Mouse (Mus musculus) hindbrain, embryonic 12.5 days (tissue): ENCODE measurements around the gene Plekhd1. TPM values are rescaled to one million over a fixed set of nuclear protein-coding genes. Genes with fewer than 3 reads are reported as not detected.

Experiments
- ATAC-seq: fragments of 200-750 bp; cut with Nextera tagmentation; 2 replicates; pipeline ENCODE4 v1.8.0; 2017; ENCODE audit warnings: moderate TSS enrichment; ENCODE audit not compliant: low FRiP score
- H3K27ac ChIP-seq: fragments of 300-500 bp; sonication (generic); 2 replicates; pipeline ENCODE4 v1.5.1; 2016; ENCODE audit warnings: mild to moderate bottlenecking
- H3K27me3 ChIP-seq: fragments of 300-500 bp; sonication (generic); 2 replicates; pipeline ENCODE4 v1.6.1; 2016; ENCODE audit warnings: mild to moderate bottlenecking
- H3K36me3 ChIP-seq: fragments of 300-500 bp; sonication (generic); 2 replicates; pipeline ENCODE4 v1.6.1; 2016; ENCODE audit warnings: mild to moderate bottlenecking
- H3K4me1 ChIP-seq: fragments of 300-500 bp; sonication (generic); 2 replicates; pipeline ENCODE4 v1.6.1; 2016
- H3K4me2 ChIP-seq: fragments of 300-500 bp; sonication (generic); replicated peaks from 2 replicates; pipeline ENCODE4 v1.6.1; 2016; ENCODE audit warnings: mild to moderate bottlenecking
- H3K4me3 ChIP-seq: fragments of 300-500 bp; sonication (generic); 2 replicates; pipeline ENCODE4 v1.5.1; 2016; ENCODE audit warnings: mild to moderate bottlenecking
- H3K9ac ChIP-seq: fragments of 300-500 bp; sonication (generic); 2 replicates; pipeline ENCODE4 v1.6.1; 2016; ENCODE audit warnings: mild to moderate bottlenecking, moderate library complexity
- H3K9me3 ChIP-seq: fragments of 300-500 bp; sonication (generic); replicated peaks from 2 replicates; pipeline ENCODE4 v1.6.1; 2016; ENCODE audit warnings: mild to moderate bottlenecking
- WGBS: fragments of 180-500 bp; shearing (Covaris S2); methylation state at CpG from one replicate; pipeline ENCODE4 v1.1.7; 2016; 5-methylcytosine and 5-hydroxymethylcytosine counted together
- polyA plus RNA-seq: library from polyadenylated mRNA; unstranded; fragments of >200 nt; fragmentation: Nextera tagmentation; extraction: Ambion mirVana; gene quantifications from 2 replicates; pipeline ENCODE4 v1.2.1, GENCODE M21; 2016

The Plekhd1 gene
- polyA plus RNA-seq, 1 experiment from 2014 or later: 2.0 TPM

DNA sequence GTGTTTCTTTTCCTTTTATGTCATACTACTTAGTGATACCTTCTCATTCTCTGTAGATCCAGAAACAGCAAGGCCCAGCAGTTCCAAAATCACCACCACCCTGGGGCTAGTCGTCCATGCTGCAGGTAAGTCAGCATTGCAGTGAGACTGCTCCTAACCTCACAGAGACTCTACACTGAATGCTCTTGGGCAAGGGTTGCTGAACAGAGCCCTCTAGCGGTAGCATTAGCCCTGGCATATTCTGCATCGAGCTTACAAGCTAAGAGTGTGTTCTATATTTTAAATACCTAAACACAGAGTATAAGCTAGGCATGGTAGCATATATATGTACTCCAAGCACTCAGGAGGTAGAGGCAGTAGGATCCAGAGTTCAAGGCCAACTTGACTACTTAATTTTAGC, 19.2 kb upstream of the Plekhd1 start:
- H3K4me2 ChIP-seq: no peak overlapping the region
- H3K36me3 ChIP-seq: peaks cover 38% of the 10 kb centered on the region
- 17% methylated on average over 3 of the region's 3 CpGs for WGBS
- no peak overlapping the region for H3K4me3 ChIP-seq
- no peak overlapping the region for H3K9ac ChIP-seq
- no peaks in the 10 kb centered on the region for H3K27me3 ChIP-seq
- no peak overlapping the region for H3K27ac ChIP-seq
- H3K9me3 ChIP-seq: no peaks in the 10 kb centered on the region
- ATAC-seq: no peak
- H3K4me1 ChIP-seq: no peaks in the 10 kb centered on the region

DNA sequence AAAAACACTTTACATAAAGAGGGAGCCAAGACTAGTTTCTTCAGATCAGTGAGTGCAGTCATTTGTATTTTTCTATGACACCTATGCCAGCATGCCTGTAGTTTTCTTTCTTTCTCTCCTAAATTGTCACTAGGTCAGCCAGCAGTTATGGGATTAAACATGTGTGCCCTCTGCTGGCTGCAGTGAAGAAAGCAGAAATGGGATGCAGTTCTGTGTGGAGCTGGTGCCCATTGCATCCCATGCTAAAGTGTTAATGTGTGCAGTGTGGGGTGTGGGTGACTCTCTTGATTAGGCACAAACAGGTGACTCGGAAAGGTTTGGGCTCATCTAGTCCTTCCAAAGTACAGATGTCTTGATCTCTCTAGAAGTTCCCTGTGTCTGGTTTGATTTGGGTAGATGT, 11.1 kb upstream of the Plekhd1 start:
- Histone ChIP-seq H3K27me3 (no peaks in the 10 kb centered on the region), H3K36me3 (peaks cover 17% of the 10 kb centered on the region), H3K27ac (no peak overlapping the region), H3K9me3 (no peaks in the 10 kb centered on the region), H3K4me1 (no peaks in the 10 kb centered on the region), H3K9ac (no peak overlapping the region), H3K4me3 (no peak overlapping the region), H3K4me2 (no peak overlapping the region)
- 87% methylated on average over 1 of the region's 1 CpGs for WGBS
- no peak for ATAC-seq

DNA sequence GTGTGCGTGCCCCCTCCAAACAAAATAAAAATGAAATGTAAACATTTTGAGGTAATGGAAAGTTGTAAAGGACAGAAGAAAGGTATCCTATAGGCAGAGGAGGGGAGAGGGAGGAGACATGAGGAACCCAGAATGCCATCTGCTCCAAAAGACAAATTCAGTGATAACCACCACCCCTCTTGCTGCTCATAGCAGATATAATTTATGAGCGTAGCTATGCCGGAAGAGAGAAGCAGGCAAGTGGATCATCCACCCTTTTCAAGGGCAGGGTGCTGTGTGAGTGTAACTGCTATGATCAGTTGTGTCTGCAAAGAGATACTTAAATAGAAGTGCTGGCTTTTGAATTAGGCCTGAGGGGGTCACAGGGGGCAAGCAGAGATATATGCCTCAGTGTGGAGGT, 8.8 kb upstream of the Plekhd1 start:
- no peak overlapping the region for H3K9ac ChIP-seq
- peaks cover 8% of the 10 kb centered on the region; the same call in 1 of the 2 replicates for H3K36me3 ChIP-seq
- no peak for ATAC-seq
- H3K4me3 ChIP-seq: no peak overlapping the region
- no peak overlapping the region for H3K4me2 ChIP-seq
- H3K27me3 ChIP-seq: no peaks in the 10 kb centered on the region
- WGBS: 96% methylated on average over 3 of the region's 3 CpGs
- H3K9me3 ChIP-seq: no peaks in the 10 kb centered on the region
- H3K4me1 ChIP-seq: no peaks in the 10 kb centered on the region
- H3K27ac ChIP-seq: no peak overlapping the region

DNA sequence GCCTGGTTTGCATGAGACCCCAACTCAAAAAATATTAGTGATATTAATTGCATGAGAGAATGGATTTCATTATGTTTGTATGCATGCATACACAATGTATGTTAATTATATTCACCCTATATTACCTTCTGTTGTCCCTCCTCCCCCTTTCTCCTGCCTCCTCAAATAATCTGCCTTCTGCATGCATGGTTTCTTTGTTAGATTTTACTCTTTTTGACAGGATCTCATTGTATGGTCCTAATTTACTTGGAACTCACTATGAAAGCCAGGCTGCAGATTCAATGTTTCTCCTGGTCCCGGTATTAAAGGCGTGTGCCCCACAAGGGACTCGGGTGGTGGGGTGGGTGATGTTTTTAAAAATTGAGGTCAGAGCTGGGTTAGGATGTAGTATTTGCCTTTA, 8.1 kb upstream of the Plekhd1 start:
- no peak overlapping the region for H3K27ac ChIP-seq
- ATAC-seq: no peak
- H3K4me2 ChIP-seq: no peak overlapping the region
- H3K27me3 ChIP-seq: no peaks in the 10 kb centered on the region
- H3K4me3 ChIP-seq: no peak overlapping the region
- no peak overlapping the region for H3K9ac ChIP-seq
- 76% methylated on average over 3 of the region's 3 CpGs for WGBS
- H3K9me3 ChIP-seq: no peaks in the 10 kb centered on the region
- peaks cover 7% of the 10 kb centered on the region; the same call in 1 of the 2 replicates for H3K36me3 ChIP-seq
- no peaks in the 10 kb centered on the region for H3K4me1 ChIP-seq

DNA sequence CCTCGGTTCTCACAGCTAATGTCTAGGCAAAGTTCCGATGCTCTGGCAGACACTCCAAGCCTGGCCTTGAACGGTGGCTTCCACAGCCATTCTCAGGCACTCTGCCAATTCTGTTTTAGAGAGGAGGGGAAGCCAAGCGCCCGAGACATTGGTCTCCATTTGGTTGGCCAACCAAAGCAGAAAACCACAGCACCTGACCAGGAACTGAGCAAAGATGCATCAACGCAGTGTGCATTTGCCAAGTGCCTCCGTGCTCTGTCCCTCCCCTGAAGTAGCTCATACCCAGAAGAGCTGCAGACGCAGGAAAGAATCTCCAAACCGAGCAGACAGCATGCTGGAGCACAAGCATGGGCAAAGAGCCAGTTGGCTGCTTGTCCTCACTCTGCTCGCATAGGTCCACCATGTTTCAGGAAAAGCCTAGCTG, 4.6 kb upstream of the Plekhd1 start:
- WGBS: 84% methylated on average over 10 of the region's 10 CpGs
- ATAC-seq: no peak

GRCm38 (mm10) chr12:80689696-80690095, 2.7 kb upstream of the Plekhd1 start:
- H3K4me3 ChIP-seq: no peak overlapping the region
- peaks cover 26% of the 10 kb centered on the region for H3K4me1 ChIP-seq
- no peaks in the 10 kb centered on the region for H3K9me3 ChIP-seq
- no peaks in the 10 kb centered on the region for H3K36me3 ChIP-seq
- no peak overlapping the region for H3K27ac ChIP-seq
- H3K9ac ChIP-seq: no peak overlapping the region
- 51% methylated on average over 5 of the region's 5 CpGs for WGBS
- ATAC-seq: no peak
- no peak overlapping the region for H3K4me2 ChIP-seq
- peaks cover 45% of the 10 kb centered on the region for H3K27me3 ChIP-seq

More for the DNA sequence above, 4.6 kb upstream of the Plekhd1 start:
- no peaks in the 10 kb centered on the region for H3K9me3 ChIP-seq
- no peaks in the 10 kb centered on the region for H3K36me3 ChIP-seq
- peaks cover 26% of the 10 kb centered on the region for H3K27me3 ChIP-seq
- H3K4me3 ChIP-seq: no peak overlapping the region
- no peak overlapping the region for H3K4me2 ChIP-seq
- no peak overlapping the region for H3K27ac ChIP-seq
- H3K4me1 ChIP-seq: peaks cover 22% of the 10 kb centered on the region
- H3K9ac ChIP-seq: no peak overlapping the region

DNA sequence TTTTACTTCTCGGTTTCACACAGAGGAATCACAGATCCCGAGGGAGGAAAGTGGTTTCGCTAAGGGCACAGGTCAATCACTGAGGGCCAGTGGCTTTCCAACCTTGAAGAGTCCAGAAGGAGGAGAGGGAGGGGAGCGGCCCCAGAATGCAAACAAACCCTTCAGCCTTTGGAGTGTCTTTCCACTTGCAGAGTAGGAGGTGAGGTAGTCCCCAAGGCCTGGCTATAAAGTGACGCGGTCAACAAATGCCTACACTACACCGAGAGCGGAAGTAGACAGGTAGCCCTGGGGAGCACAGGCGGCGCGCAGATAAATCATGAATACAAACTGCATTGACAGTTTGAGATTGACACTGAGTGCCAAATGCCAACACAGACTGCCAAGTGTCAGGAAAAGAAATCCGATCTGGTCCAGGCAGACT, 710 bp upstream of the Plekhd1 start:
- H3K4me2 ChIP-seq: peak overlapping the region; percentile 55

DNA sequence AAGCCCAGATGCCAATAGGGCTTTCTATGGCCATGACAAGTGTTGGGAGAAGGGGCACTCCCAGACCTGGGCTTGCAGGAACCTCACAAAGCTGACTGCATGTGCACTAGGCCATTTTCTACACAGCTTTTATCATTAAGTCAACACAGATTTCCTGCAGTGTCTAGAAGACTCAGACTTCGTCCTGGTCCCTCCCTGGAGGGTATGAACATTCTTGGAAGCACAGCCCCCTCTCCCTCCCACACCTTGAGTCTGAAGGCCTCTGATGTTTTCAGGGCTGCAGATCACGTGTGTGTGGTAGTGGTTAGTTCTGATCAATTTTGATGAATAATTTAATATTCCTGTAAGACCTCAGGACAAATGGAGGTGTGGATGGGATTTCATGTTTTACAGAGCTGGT, 1.3 kb downstream of the Plekhd1 start:
- ATAC-seq: no peak
- Histone ChIP-seq H3K27ac (no peak overlapping the region), H3K4me1 (peaks cover 26% of the 10 kb centered on the region), H3K36me3 (no peaks in the 10 kb centered on the region), H3K9me3 (no peaks in the 10 kb centered on the region), H3K27me3 (peaks cover 51% of the 10 kb centered on the region), H3K9ac (no peak overlapping the region), H3K4me3 (no peak overlapping the region), H3K4me2 (no peak overlapping the region)
- 52% methylated on average over 2 of the region's 2 CpGs for WGBS

More for the DNA sequence above, 710 bp upstream of the Plekhd1 start:
- no peaks in the 10 kb centered on the region for H3K9me3 ChIP-seq
- no peak overlapping the region for H3K27ac ChIP-seq
- no peak overlapping the region for H3K9ac ChIP-seq
- no peaks in the 10 kb centered on the region for H3K36me3 ChIP-seq
- peaks cover 26% of the 10 kb centered on the region for H3K4me1 ChIP-seq
- peaks cover 51% of the 10 kb centered on the region for H3K27me3 ChIP-seq
- H3K4me3 ChIP-seq: no peak overlapping the region
- no peak for ATAC-seq
- 14% methylated on average over 12 of the region's 12 CpGs for WGBS

DNA sequence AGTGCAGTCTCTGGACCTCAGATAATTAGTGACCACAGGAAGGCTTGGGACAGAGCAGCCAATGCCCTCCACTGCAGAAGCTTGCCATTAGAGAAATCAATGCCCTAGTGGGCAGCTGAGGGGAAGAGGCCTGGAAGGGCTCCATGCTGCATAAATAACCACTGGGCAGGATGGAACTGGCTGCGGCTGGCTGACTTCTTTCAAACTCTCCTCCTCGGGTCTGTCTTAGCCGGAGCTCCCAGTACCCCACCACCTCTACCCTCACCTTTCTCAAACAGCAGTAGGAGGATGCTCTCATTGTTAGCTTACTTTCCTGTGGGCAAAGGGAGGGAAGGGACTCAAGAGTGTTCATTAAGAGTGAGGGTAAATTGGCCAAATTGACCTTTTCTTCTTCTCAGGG, 2.6 kb downstream of the Plekhd1 start:
- Histone ChIP-seq H3K9ac (no peak overlapping the region), H3K27ac (no peak overlapping the region), H3K36me3 (no peaks in the 10 kb centered on the region), H3K4me1 (peaks cover 20% of the 10 kb centered on the region), H3K9me3 (no peaks in the 10 kb centered on the region), H3K4me2 (no peak overlapping the region), H3K4me3 (no peak overlapping the region), H3K27me3 (peaks cover 51% of the 10 kb centered on the region)
- WGBS: 60% methylated on average over 3 of the region's 3 CpGs
- ATAC-seq: no peak

DNA sequence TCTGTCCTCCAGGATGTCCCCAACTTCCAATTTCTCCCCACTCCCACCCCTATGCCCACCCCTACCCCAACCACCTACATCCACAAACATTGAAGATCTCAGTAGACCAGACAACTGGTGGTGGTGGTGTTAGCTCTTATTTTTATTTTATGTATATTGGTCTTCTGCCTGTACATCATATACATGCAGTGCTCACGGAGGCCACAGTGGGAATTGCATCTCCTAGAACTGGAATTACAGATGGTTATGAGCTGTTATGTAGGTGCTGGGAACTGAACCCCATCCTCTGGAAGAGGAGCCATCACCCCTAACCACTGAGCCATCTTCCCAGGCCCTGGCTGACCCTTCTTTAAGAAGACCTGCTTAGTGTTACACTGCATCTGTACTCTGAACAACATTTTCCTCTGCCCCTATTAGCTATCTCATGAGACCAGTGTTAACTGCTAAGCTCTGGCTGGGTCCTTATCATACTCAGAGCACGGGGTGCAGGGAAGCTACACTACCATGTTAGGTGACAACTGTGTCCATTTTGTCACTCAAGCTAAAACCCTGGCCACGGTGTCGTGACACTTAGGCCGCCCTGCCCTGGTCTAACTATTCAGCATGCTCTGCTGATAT, 6.2 kb downstream of the Plekhd1 start:
- H3K4me1 ChIP-seq: no peaks in the 10 kb centered on the region
- WGBS: 90% methylated on average over 5 of the region's 5 CpGs
- ATAC-seq: no peak

DNA sequence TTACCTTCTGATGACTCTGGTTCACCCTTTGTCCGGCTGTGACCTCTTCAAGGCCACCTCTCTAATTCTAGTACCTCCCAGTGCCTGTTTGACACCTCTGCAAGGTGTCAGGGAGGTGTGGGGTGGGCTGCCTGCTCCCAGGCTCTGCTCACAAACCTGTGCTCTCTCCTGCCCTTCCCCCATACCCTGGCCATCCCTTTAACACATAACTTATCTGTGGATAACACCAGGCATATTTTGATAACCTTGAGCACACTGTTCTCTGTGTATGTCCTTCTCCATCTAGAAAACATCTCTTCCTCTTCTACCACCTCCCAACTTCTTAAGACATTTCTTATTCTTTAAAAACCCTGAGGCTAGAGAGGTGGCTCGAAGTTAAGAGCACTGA, 6.7 kb downstream of the Plekhd1 start:
- no peak for ATAC-seq
- no peak overlapping the region for H3K4me2 ChIP-seq
- H3K9me3 ChIP-seq: no peaks in the 10 kb centered on the region
- peaks cover 11% of the 10 kb centered on the region for H3K27me3 ChIP-seq
- 77% methylated on average over 2 of the region's 2 CpGs for WGBS
- H3K27ac ChIP-seq: no peak overlapping the region
- H3K4me1 ChIP-seq: no peaks in the 10 kb centered on the region
- H3K4me3 ChIP-seq: no peak overlapping the region
- H3K36me3 ChIP-seq: no peaks in the 10 kb centered on the region
- H3K9ac ChIP-seq: no peak overlapping the region

More for the DNA sequence above, 6.2 kb downstream of the Plekhd1 start:
- H3K4me2 ChIP-seq: no peak overlapping the region
- peaks cover 17% of the 10 kb centered on the region for H3K27me3 ChIP-seq
- H3K27ac ChIP-seq: no peak overlapping the region
- H3K4me3 ChIP-seq: no peak overlapping the region
- H3K9ac ChIP-seq: no peak overlapping the region
- no peaks in the 10 kb centered on the region for H3K9me3 ChIP-seq
- H3K36me3 ChIP-seq: no peaks in the 10 kb centered on the region

GRCm38 (mm10) chr12:80701332-80701731, 8.9 kb downstream of the Plekhd1 start:
- Histone ChIP-seq H3K27ac (no peak overlapping the region), H3K4me1 (peaks cover 3% of the 10 kb centered on the region), H3K9me3 (no peaks in the 10 kb centered on the region), H3K9ac (no peak overlapping the region), H3K36me3 (no peaks in the 10 kb centered on the region), H3K4me2 (no peak overlapping the region), H3K4me3 (no peak overlapping the region), H3K27me3 (no peaks in the 10 kb centered on the region)
- ATAC-seq: no peak
- WGBS: 85% methylated on average over 7 of the region's 7 CpGs

GRCm38 (mm10) chr12:80706208-80706914, 14.0 kb downstream of the Plekhd1 start:
- H3K36me3 ChIP-seq: no peaks in the 10 kb centered on the region
- H3K4me3 ChIP-seq: no peak overlapping the region
- H3K9ac ChIP-seq: no peak overlapping the region
- H3K27me3 ChIP-seq: no peaks in the 10 kb centered on the region
- no peak for ATAC-seq
- no peak overlapping the region for H3K4me2 ChIP-seq
- peaks cover 7% of the 10 kb centered on the region for H3K4me1 ChIP-seq
- no peaks in the 10 kb centered on the region for H3K9me3 ChIP-seq
- 62% methylated on average over 11 of the region's 11 CpGs for WGBS
- H3K27ac ChIP-seq: no peak overlapping the region
